Mouse (Mus musculus) A20 (cell line): ENCODE measurements at regions not wholly inside any gene's neighbourhood (a gene's known extent, or its start where the extent isn't known, plus 50 kb on each side); places are given as distances from the start of the nearest gene placed in this dataset.

Experiments used
- DNase-seq: peaks from one replicate; pipeline ENCODE4 v3.0.0-alpha.2; 2011; ENCODE audit warnings: low read depth, low spot score

DNA sequence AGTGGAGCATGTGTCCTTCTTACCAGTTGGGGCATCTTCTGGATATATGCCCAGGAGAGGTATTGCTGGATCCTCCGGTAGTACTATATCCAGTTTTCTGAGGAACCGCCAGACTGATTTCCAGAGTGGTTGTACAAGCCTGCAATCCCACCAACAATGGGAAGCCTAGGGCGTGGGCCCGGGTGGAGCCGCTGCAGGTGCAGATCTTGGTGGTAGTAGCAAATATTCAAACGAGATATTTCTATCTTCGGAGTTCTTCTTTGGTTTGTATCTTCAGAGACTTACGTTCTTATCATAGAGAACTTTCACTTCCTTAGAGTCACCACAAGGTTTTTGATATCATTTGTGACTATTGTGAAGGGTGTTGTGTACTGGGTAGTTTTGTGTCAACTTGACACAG is 60.2 kb upstream of the Btbd35f28 start:
- peak; percentile 57 for DNase-seq
